Mouse (Mus musculus) lung, adult 18-20 months (tissue): ENCODE results near the gene Tlcd2.

Source experiments
- DNase-seq, 2 experiments: peaks; one replicate each; pipeline ENCODE4 v3.0.0; 2022; ENCODE audit warnings: mixed read lengths in 2 of 2

The Tlcd2 gene

DNA sequence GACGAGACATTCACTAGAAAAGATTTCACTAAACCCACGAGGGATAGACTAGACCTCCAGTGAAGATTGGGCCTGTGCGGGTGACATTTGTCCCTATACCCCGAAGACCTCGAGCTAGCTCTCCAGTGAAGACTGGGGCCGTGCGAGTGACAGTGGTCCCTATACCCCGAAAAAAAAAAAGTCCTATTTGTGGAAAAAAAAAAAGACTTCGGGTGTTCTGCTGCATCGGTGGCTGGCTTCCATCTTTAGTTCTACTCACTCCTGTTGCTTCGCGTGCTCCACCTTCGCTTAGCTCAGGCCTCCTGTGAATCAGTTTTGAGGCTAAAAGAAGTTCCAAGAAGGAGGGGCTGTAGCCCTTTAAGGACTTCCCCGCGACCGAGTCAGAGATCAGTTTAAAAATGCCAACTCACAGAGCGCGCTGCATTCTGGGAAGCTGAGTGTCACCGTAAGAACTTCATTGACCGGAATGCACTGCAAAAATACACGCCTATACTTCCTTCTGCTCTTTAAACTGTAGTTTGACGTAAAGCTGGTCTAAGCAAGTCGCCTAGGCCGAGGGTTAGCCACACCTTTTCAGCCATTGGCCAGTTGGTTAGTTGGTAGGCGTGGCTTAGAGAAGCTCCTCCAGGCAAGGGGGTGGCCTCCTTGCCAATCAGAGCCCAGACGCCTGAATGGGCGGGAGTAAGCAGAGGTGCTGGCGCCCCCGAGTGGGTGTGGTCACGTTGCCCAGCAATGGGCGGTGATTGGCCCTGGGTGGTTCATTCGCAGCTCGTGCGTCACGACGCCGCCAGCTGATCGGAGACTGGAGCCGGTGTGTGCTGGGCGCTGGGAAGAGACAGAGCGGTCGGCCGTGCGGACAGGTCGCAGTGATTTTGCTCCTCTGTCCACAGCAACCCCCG, at the start of gene Tlcd2:
Tlcd2 (plus strand) TSS at position 872 of the 899 bp plus-strand sequence.
- DNase-seq, result peak; percentile 100

DNA sequence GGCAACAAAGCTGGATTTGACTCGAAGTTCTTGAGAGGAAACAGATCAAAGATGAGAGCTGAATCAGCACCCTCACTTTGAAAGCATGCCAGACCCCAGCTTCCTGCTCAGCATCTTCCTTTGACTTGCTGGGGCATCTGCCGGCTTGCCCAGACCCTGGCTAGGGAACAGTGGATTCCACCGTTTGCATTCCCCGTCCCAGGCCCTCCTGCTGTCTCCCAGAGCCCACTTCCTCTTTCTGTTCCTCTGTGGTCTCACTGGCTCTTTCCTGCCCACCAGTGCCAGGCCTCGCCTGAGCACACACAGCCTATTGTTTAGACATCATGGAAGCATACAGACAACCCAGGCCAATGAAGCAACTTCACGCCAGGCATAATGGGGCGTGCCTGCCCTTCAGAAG, 46.4 kb upstream of the Tlcd2 start:
- no peak for DNase-seq

DNA sequence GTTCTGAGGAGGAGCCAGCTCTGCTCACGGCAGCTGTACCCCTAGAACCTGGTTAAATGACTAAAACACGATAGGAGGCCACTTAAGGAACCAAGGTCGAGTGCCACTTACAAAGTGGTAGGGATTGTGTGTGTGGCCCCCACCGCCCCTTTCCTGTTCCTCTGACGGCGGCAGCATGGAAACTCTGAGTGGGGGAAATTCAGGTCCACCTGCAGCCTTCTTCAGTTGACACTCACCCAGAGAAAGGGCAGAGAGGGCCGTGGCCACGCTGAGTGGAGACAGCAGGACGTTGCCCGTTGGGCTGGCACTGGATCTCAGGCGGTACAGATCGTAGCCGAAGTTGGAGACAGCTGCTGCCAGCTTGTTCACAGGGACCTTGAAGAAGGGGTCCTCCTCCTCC, 45.5 kb upstream of the Tlcd2 start:
- DNase-seq, result no peak

DNA sequence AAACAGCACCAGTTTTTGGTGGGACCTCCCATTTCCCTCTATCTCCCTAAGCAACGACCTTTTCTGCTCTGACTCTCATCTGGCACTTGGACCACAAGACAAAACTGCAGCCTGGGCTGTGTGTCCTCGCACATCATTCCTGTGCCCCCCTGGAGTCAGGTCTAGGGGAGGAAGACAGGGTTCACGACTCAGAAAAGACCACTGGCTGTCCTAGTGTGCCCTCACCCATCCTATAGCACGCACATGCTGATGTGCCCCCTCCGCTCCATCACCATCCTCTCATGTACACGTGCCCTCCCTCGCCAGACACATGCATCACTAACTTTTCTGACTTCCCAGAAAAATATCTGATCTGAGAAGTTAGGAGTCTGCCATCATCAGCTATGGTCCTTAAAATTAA, 41.5 kb upstream of the Tlcd2 start:
- DNase-seq, result no peak

DNA sequence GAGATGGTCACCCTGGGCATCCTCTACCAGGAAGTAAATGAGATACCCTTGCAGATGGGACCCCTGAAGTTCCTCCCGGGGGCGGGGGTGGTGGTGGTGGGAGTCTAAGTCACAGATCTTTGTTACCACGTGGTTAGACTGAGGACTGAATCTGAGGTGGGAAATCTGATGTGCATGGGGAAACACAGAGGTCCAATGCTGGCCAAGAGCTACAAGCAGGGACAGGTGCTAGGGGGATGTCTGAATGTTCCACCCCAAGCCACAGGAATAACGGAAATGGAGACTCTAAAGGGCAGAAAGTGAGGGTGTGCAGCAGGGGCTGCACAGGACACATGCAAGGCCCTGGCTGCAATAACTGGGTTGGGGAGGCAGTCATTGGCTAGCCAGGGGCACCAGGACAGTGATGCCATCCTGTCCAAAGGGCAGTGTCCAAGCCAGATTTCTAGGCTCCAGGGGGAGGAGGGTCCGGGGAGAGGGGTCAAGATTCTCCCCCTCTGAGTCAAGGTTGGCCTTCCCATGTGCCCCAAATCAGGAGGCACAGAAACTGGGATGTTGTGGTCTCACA, 40.6 kb upstream of the Tlcd2 start:
- no peak for DNase-seq

DNA sequence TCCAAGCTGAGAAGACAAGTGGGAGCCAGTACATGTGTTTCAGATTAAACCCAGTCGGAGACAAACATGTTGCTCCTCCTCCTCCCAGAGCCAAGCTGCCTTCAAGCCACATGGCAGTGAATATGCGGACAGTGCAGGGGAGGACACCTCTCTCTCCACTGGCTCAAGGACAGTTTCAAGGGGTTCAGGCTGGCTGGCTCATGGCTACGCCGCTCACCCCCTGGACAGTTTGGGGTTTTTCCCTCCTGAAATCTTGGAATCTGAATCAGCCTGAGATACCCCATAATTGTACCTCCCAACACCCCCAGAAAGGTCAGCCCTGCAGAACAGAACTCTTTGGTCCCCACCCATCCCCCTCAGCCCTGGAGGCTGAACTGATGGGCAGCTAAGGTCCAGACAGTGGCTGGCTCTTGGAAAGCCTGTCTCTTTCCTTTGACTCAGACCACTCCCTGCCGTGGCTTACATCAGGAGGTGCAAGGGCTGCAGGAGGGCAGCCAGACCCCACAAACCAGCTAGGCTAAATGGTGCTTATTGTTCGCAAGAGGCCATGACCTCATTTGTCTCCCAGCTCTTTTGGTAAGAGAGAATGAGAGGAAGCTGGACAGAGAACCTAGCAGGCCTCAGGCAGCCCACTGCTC, 40.0 kb upstream of the Tlcd2 start:
- DNase-seq, result no peak

DNA sequence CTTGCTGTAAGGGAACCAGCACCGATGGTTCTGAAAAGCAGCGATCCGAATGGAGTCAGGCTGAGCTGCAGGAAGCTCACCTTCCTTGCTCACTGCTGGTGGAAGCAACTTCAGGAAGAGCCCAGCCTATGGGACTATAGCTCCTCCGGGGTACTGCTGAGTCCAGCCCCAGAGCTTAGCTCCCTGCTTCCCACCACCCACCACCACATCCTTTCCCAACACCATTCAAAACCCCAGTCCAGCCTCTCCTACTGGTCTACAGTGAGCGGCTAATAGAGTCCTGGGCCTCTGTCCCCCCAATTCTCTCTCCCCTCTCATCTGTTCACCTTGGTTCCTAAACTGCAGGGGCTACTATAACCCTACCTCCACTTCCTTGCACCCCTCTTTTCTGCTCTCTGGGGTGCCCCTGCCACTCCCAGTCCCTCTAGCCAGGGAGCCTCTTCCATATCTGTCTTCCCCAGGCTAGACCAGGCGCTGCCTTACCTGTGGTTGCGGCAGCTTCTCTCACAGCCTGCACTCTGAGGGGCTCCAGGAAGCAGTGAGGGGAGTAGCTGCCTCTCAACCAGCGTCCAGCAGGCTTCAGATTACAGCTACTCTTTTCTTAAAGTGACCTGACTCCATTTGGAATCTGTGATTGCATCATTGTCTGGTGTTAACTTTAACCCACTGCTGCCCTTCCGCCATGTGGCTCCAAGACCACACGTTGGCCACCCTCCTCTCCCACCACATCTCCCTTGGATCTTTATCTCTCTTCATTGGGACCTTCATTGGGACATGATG, 39.3 kb upstream of the Tlcd2 start, which contains the start of gene Serpinf1:
Serpinf1 (minus strand) TSS at position 689 of the 780 bp plus-strand sequence.
- DNase-seq, result no peak

DNA sequence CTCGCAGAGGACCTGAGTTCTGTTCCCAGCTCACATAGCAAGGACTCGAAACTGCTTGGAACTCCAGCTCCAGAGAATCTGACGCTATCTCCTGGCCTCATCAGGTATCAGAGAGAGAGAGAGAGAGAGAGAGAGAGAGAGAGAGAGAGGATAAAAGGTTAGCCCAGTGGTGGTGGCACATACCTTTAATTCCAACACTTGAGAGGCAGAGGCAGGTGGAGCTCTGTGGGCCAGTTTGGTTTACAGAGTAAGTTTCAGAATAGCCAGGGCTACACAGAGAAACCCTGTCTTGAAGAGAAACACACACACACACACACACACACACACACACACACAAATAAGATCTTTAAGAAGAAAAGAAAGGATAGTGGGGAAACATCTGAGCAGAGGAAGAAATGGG, 38.4 kb upstream of the Tlcd2 start:
- DNase-seq, result no peak

DNA sequence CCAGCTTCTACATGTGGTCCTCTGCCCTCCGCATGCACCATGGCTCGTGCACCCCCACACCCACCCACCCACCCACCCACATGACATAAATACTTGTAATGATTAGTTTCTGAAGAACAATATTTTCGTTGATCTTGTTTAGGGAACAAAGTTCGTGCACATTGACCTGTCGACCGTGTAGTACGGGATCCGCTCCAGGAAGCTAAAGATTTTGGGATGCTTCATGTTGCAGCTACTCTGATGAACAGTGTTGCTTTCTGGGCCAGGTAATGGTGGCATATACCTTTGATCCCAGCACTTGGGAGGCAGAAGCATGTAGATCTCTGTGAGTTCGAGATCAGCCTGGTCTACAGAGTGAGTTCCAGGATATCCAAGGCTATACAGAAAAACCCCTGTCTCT, 37.5 kb upstream of the Tlcd2 start:
- no peak for DNase-seq

DNA sequence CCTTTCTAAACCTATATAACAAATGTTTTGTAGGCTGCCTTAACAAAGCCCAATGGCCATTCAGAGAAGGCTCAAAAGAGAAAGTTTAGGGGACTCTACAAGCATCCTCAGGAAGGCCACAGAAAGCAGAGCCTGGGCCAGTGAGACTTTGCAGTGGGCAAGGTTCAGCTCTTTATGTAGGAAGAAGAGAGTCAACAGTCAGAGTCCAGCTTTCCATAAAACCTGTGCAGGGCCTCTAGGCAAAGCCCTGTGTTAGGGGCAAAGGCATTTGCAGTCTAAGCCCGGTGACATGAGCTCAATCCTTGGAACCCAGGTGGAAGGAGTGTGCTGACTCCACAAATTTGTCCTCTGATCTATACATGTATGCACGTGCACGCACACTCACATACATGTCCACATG, 37.1 kb upstream of the Tlcd2 start:
- no peak for DNase-seq

DNA sequence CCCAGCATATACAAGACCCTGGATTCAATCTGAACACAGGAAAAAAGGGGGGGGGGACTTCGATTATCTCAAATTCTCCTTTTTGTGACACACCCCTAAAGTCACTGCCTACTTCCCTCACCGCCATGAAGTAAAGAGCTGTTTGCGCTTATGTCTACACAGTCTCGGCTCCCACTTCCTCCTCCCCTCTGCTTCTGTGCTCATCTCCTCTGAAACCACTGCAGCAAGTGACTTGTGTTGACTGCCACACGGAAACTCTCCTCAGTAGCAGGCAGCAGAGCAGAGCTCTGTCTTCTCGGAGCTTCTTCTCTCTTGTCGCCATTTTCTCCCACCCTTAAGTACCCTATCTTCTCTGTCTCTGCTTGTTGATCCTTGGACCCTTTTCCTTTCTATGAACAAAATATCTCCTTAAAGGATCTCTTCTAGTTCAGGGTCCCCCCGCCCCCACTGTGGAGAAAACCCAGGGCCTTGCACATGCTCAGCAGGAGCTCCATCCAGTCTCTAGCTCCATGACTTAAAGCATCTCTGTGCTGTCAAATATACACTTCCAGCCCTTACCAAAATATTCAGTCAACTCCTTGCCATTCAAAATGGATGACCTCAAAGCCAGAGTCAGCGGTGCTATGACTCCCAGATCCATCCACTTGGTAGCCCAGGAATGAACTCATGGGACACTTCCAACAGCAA, 32.4 kb upstream of the Tlcd2 start:
- DNase-seq, result no peak

DNA sequence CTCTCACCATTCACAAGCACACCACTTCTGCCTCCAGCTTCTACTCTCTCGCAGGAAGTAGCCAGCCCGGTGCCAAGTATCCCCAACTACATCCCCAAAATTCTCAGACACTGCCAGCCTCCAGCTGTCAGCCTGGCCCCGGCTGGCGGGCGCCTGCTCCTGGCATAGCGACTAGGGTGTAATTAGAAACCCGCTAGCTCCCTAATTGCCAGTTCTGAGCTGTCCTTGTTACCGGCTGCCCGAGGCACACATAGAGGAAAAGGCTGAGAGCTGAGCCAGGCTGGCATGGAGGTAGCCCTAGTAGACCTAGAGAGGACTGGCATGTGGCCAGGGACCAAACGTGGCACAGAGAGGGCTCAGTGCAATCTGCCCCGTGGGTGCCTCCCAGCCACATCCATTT, 30.2 kb upstream of the Tlcd2 start:
- DNase-seq, result no peak

DNA sequence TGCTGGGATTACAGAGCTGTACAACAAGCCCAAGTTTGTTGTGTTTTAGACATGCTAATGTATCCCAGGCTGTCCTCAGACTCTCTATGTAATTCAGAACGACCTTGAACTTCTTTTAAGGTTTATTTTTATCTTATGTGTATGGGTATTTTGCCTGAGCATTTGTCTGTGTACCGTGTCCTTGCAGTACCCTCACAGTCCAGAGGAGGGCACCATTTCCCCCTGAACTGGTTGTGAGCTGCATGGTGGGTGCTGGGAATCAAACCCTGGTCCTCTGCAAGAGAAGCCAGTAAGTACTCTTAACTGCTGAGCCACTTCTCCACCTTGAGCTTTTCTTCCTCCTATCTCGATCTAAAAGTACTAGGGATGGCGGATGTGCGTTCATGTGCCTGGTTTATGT, 27.4 kb upstream of the Tlcd2 start:
- DNase-seq, result no peak

DNA sequence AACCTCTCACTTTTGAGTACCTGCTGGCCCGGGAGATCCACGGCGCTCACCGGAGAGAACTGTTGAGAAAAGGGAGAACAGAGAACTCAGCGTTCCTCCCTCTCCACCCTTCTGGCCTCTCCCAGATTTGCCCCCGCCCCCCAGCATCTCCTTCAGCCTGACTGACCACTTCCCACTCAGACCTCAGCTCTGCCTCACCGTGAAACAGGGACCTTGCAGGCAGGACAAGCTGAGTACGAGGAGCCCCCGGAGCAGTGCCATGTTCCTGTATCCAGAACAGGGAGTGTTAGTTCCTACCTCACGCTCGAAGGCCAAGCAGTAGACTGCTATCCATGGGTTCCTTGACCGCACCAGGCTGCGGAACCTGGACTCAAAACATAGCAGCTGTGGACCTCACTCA, 23.3 kb upstream of the Tlcd2 start:
- peak in 1 of 2 experiments; percentile 32 for DNase-seq

DNA sequence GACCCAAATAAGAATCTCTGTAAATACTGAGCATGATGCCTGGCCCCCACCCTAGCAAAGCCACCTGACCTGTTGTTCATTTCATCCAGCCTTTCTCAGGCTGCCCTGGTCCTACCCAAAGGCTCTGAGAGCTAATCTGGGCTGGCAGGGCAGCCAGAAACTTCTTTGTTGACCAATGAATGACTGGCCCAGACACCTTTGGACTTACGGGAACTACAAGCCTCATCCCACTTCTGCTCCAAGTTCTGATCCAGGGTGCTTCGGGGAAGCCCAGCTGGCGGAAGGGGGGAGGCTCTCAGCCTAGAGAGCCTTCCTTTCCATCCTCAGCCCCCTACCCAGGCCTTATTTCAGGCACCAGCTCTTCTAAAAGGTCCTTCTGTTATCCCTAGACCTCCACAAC, 22.7 kb upstream of the Tlcd2 start:
- DNase-seq, result no peak

DNA sequence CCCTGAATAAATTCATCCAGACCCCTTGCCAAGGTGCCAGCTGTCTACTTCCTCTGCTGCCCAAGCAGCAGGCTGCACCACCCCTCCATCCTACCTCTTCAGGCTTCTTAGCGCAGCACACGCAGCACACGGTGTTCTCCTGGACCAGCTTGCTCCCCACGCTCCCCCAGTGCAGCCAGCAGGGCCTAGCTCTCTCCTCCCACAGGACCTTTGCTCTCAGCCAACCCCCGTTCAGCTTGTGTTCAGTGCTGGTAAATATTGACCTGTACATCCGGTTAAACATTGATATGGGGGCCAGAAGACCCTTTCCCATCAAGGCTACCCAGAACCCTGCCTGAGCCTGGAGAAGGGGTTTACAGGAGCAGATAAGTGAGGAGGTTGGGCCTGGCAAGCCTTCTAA, 22.2 kb upstream of the Tlcd2 start, which contains the start of gene Serpinf2:
Serpinf2 (minus strand) TSS at position 229 of the 400 bp plus-strand sequence.
- no peak for DNase-seq

DNA sequence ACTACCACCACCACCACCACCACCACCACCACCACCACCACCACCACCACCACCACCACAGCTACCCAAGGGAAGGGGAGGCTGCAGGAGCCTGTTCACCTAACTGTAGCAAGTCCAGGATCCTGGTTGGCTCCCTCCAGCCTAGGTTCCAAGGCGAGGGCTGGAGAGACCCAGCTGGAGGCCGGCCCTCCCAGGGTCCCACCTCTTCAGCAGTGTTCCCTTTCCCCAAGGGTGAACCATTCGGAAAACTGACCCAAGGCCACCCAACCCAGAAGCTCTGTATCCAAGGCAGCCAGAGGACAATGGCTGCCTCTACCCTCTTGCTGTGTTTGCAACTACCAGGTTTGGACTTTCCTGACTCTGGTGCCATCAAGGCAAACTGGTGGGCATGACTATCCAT, 21.6 kb upstream of the Tlcd2 start:
- DNase-seq, result no peak

DNA sequence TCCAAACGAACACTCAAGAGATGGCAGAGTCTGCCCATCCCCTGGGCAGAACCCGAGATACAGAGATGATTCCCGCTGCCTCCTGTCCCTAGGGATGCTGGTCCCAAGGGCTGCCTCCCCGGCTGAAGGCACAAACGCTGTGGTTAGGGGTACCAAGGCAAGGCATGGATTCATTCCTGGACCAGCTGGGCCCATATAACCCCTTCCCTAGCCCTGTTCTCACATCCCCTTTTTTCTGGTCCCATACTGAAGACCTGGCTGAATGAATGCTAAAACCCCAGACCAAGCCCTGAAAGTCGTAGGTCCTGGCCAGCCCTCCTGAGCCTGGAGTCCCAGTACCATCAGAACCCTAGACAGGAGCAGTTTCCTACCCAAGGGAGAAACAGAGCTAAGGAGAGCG, 20.5 kb upstream of the Tlcd2 start:
- DNase-seq, result no peak

DNA sequence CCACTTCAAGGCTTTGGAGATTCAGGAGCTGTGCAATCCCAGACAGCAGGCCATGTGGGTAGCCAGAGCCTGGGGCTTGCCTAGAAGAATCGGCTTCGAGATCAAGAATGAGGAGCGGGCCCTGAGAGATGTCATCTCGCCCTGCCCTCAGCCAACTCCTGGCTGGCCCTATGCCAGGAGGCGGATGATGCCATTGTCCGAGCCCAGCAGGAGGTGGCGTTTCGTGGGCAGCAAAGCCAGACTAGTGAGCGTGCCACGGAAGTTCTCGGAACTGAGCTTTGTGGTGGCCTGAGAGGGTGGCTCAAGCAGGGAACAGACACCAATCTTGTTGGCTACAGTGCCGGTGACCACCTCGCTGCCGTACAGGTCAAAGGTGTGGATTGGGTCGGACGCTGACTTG, 19.9 kb upstream of the Tlcd2 start:
- DNase-seq, result no peak

DNA sequence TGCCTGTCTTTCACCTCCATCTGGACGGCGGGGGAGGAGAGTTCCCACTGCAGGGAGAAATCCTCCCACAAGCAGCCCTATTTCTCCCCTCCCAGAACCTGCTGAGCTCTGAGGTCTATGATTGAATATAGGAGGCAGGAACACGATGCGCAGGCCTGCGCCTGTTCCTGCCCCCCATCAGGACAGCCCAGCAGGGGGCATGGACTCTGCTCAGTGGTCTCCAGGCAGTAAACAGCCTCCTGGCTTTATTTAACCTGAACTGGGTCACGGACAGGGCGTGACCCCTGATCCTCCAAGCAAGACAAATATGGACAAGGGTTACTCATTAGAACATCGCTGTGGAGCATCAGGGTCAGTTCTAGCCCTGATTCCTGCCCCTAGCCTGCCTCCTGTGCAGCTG, 17.8 kb upstream of the Tlcd2 start:
- no peak for DNase-seq

DNA sequence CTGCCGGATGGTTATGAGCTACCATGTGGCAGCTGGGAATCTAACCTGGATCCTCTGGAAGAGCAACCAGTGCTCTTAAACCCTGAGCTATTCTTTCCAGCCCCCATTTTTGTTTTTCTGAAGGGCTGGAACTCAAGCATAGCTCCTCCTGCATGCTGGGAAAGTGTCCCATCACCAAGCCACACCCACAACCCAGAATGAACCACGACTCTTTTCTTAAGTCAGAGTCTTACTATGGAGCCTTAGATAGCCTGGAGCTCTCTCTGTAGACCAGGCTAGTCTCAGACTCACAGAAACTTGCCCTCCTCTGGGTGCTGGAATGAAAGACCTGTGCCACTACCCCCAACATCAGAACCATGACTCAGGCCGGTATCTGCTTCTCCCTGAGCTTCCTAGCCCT, 12.9 kb upstream of the Tlcd2 start:
- no peak for DNase-seq

DNA sequence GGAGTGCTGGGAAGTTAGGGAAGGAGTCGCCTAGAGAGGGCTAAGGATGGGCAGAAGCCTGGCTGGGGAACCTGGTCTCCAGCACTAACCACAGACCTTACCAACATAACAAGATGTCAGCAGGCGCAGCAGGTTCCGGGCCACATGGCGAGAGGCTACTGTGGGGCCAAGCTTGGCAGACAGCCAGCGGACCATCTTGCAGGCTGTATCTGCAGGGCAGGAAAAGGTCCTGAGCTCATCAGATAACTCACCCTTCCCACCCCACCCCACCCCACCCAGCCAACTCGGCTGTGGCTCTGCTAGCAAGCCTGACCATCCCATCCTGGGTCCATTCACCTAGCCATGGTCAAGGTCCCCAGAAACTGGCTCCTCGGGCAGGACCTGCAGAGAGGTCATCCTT, 11.8 kb upstream of the Tlcd2 start:
- no peak for DNase-seq
